Mouse (Mus musculus) CH12.LX (cell line): ENCODE results near the gene Cd180. TPM values are rescaled to one million over a fixed set of nuclear protein-coding genes. Genes with fewer than 3 reads are reported as not detected.
A peak's percentile ranks its signal among the peaks of the same experiment; 100 is the strongest.

ENCODE experiments used
- DNase-seq: peaks from one replicate; pipeline ENCODE4 v3.0.0-alpha.2; 2013; ENCODE audit errors: extremely low read depth
- H3K27ac ChIP-seq: 2 replicates; pipeline ENCODE4 v1.5.1; 2012; ENCODE audit warnings: low read depth, mild to moderate bottlenecking, control low read depth, moderate library complexity; ENCODE audit not compliant: insufficient read depth
- H3K27me3 ChIP-seq: replicated peaks from 2 replicates; pipeline ENCODE3; 2012; ENCODE audit warnings: inconsistent platforms
- H3K36me3 ChIP-seq, 2 experiments: replicated peaks in 1 of 2; 2 replicates each; pipeline versions ENCODE3 to v1.6.1; 2012; ENCODE audit warnings: inconsistent platforms in 1 of 2, low read length in 1 of 2, mild to moderate bottlenecking in 1 of 2, mixed read lengths in 1 of 2, moderate library complexity in 1 of 2; ENCODE audit not compliant: control insufficient read depth in 1 of 2, insufficient read depth in 1 of 2
- H3K4me1 ChIP-seq, 2 experiments: 2 replicates each; pipeline ENCODE4 v1.6.1; 2012; ENCODE audit warnings: inconsistent platforms in 1 of 2, moderate library complexity in 1 of 2; ENCODE audit not compliant: insufficient read depth in 2 of 2, control insufficient read depth in 1 of 2
- H3K4me2 ChIP-seq: 2 replicates; pipeline ENCODE4 v1.6.1; 2012; ENCODE audit warnings: low read depth, mild to moderate bottlenecking, control low read depth; ENCODE audit not compliant: poor library complexity, insufficient read depth, severe bottlenecking
- H3K4me3 ChIP-seq, 3 experiments: fragments of 150-350 bp in 1 of 3; sonication (generic) in 1 of 3; replicated peaks in 1 of 3; 2 replicates each; pipeline versions ENCODE3 to v1.5.1; 2011 to 2012; ENCODE audit warnings: low read depth in 2 of 3, low read length in 2 of 3, mild to moderate bottlenecking in 2 of 3, moderate library complexity in 2 of 3, control low read depth in 1 of 3, improper control_type of control experiment in 1 of 3, inconsistent platforms in 1 of 3, mixed read lengths in 1 of 3; ENCODE audit not compliant: poor library complexity in 1 of 3
- H3K79me2 ChIP-seq: replicated peaks from 2 replicates; pipeline ENCODE4 v1.6.1; 2012; ENCODE audit warnings: mild to moderate bottlenecking, moderate library complexity; ENCODE audit not compliant: control insufficient read depth, poor library complexity, insufficient read depth, severe bottlenecking; ENCODE audit errors: extremely low read depth
- H3K9ac ChIP-seq: 2 replicates; pipeline ENCODE4 v1.6.1; 2012; ENCODE audit warnings: low read depth, mild to moderate bottlenecking, control low read depth, moderate library complexity; ENCODE audit not compliant: insufficient read depth
- H3K9me3 ChIP-seq: replicated peaks from 2 replicates; pipeline ENCODE3; 2012; ENCODE audit warnings: low read length, inconsistent platforms, mixed read lengths
- BHLHE40 ChIP-seq: IDR thresholded peaks from 2 replicates; pipeline ENCODE4 v1.6.1; 2011; ENCODE audit warnings: mild to moderate bottlenecking, low read depth, low read length, improper control_type of control experiment
- CHD1 ChIP-seq: IDR thresholded peaks from 2 replicates; pipeline ENCODE4 v1.6.1; 2012; ENCODE audit warnings: low read depth, low read length, improper control_type of control experiment, inconsistent platforms
- CTCF ChIP-seq, 2 experiments: IDR thresholded peaks in 1 of 2; conservative IDR thresholded peaks in 1 of 2; 2 replicates each; pipeline ENCODE4 v1.5.1; 2011 to 2012; ENCODE audit warnings: low read depth in 2 of 2, low read length in 2 of 2, improper control_type of control experiment in 1 of 2, inconsistent platforms in 1 of 2, mild to moderate bottlenecking in 1 of 2, moderate library complexity in 1 of 2
- E2F4 ChIP-seq: IDR thresholded peaks from 2 replicates; pipeline ENCODE4 v1.6.1; 2011; ENCODE audit warnings: low read depth, low read length, improper control_type of control experiment; ENCODE audit not compliant: insufficient replicate concordance
- HCFC1 ChIP-seq: IDR thresholded peaks from 2 replicates; pipeline ENCODE4 v1.6.1; 2012; ENCODE audit warnings: low read depth, mild to moderate bottlenecking, inconsistent platforms, low read length, improper control_type of control experiment
- IRF4 ChIP-seq: IDR thresholded peaks from 2 replicates; pipeline ENCODE4 v1.6.1; 2014; ENCODE audit warnings: low read depth, mild to moderate bottlenecking, inconsistent platforms, low read length, improper control_type of control experiment
- JUN ChIP-seq: IDR thresholded peaks from 2 replicates; pipeline ENCODE4 v1.6.1; 2011; ENCODE audit warnings: low read depth, mild to moderate bottlenecking, low read length, improper control_type of control experiment, moderate library complexity; ENCODE audit not compliant: insufficient read depth
- KAT2A ChIP-seq: IDR thresholded peaks from 2 replicates; pipeline ENCODE4 v1.6.1; 2012; ENCODE audit warnings: low read length, improper control_type of control experiment, inconsistent platforms; ENCODE audit not compliant: insufficient replicate concordance
- MAX ChIP-seq: IDR thresholded peaks from 2 replicates; pipeline ENCODE4 v1.6.1; 2011; ENCODE audit warnings: low read length, improper control_type of control experiment
- MEF2A ChIP-seq: IDR thresholded peaks from 2 replicates; pipeline ENCODE4 v1.6.1; 2014; ENCODE audit warnings: low read depth, mild to moderate bottlenecking, inconsistent platforms, low read length, improper control_type of control experiment, borderline replicate concordance
- MYC ChIP-seq: IDR thresholded peaks from 2 replicates; pipeline ENCODE4 v1.6.1; 2011; ENCODE audit warnings: low read depth, mild to moderate bottlenecking, improper control_type of control experiment, low read length
- PAX5 ChIP-seq: IDR thresholded peaks from 2 replicates; pipeline ENCODE4 v1.6.1; 2012; ENCODE audit warnings: low read length, inconsistent platforms, mixed read lengths
- RAD21 ChIP-seq: IDR thresholded peaks from 2 replicates; pipeline ENCODE4 v1.6.1; 2011; ENCODE audit warnings: low read depth, mild to moderate bottlenecking, low read length, improper control_type of control experiment, moderate library complexity
- SIN3A ChIP-seq: IDR thresholded peaks from 2 replicates; pipeline ENCODE4 v1.6.1; 2012; ENCODE audit warnings: low read length, improper control_type of control experiment, inconsistent platforms
- TBP ChIP-seq: conservative IDR thresholded peaks from 2 replicates; pipeline ENCODE4 v1.6.1; 2011; ENCODE audit warnings: low read depth, low read length, improper control_type of control experiment
- TCF12 ChIP-seq: IDR thresholded peaks from 2 replicates; pipeline ENCODE4 v1.6.1; 2014; ENCODE audit warnings: low read depth, mild to moderate bottlenecking, inconsistent platforms, low read length, improper control_type of control experiment
- UBTF ChIP-seq: IDR thresholded peaks from 2 replicates; pipeline ENCODE4 v1.6.1; 2012; ENCODE audit warnings: low read depth, mild to moderate bottlenecking, inconsistent platforms, low read length, improper control_type of control experiment, moderate library complexity
- dilution Hi-C: fragments of 300-500 bp; cut with MboI; formaldehyde crosslinking; loops from 2 replicates; pipeline ENCODE4 v1.14.3; 2020; ENCODE audit warnings: low sequenced_read_pairs; ENCODE audit not compliant: extremely low pct_unique_long_range_greater_than_20kb, extremely low pct_ligation_motif_present
- in situ Hi-C: fragments of 300-500 bp; cut with MboI; formaldehyde crosslinking; loops from 3 replicates; pipeline ENCODE4 v1.14.3; 2019; ENCODE audit warnings: low sequenced_read_pairs, low pct_ligation_motif_present, low pct_unique_long_range_greater_than_20kb, mixed read lengths
- polyA plus RNA-seq: library from polyadenylated mRNA; unstranded; fragments of >175 nt; gene quantifications from 2 replicates; pipeline ENCODE4 v1.2.1, GENCODE M21; 2012; ENCODE audit warnings: low read depth; ENCODE audit not compliant: insufficient read length
- total RNA-seq, 2 experiments: library from RNA; depleted of rRNA; stranded (reverse); fragments of 300-350 nt in 1 of 2; fragments of >200 nt in 1 of 2; gene quantifications; 2 replicates each; pipeline ENCODE4 v1.2.3; 2012 to 2014

Cd180 gene
- total and polyA plus RNA-seq, 3 experiments = 34.2 to 232 (median 40.4) TPM

DNA sequence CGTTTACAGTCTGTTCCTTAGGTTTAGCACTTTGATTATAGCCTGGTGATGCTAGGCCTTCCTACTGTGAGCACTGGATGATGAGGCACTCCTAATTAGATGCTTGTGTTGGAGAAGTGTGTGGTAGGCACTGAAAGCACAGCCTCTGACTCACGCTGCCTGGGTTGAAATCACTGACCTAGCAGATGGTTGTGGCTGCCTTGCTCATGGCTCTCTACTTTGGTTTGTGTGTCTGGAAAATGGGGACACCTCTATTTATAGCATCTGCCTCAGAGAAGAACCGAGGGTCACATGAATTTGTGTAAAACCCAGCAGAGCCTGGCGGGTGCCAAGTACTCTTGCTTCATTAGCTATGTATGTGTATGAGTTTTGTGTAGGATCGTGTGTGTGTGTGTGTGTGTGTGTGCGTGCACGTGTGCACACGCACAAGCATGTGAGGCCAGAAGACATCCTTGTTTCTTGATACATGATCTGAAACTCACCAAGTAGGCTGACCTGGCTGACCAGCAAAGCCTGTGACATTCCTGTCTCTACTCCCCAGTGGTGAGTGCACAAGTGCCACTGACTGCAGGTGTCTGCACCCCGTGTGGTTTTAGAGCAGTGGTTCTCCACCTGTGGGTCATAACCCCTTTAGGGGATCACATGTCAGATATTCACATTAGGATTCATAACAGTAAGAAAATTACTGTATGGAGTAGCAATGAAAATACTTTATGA is 52.4 kb downstream of the Cd180 start:
- Histone ChIP-seq H3K27ac (no peak overlapping the region), H3K4me2 (no peak overlapping the region), H3K4me3 (no peak overlapping the region), H3K4me1 (peaks cover 2 to 38% of the 10 kb centered on the region in 2 experiments), H3K79me2 (no peaks in the 10 kb centered on the region), H3K36me3 (peaks cover 52 to 77% of the 10 kb centered on the region in 2 experiments), H3K9me3 (no peaks in the 10 kb centered on the region), H3K9ac (no peak overlapping the region), H3K27me3 (no peaks in the 10 kb centered on the region)
- TF ChIP-seq HCFC1 (no peak), KAT2A (no peak), BHLHE40 (0 out of 2 replicates have a peak, but pooled peaks have one; percentile 10), MEF2A (no peak)
- dilution Hi-C loops = no loop called here
- no peak for DNase-seq
- in situ Hi-C loops = no loop called here

GRCm38 (mm10) chr13:102746803-102747561 is 53.6 kb downstream of the Cd180 start:
- Histone ChIP-seq H3K9ac (no peak overlapping the region), H3K36me3 (peaks cover 51 to 76% of the 10 kb centered on the region in 2 experiments), H3K4me2 (no peak overlapping the region), H3K27ac (no peak overlapping the region), H3K4me1 (peaks cover 2 to 39% of the 10 kb centered on the region in 2 experiments), H3K79me2 (no peaks in the 10 kb centered on the region), H3K9me3 (no peaks in the 10 kb centered on the region), H3K4me3 (no peak overlapping the region), H3K27me3 (no peaks in the 10 kb centered on the region)
- no peak for DNase-seq
- in situ Hi-C loops (no loop called here), dilution Hi-C loops (no loop called here)
- TF ChIP-seq TCF12 (no peak), UBTF (no peak), CHD1 (no peak), IRF4 (no peak), CTCF (conservative IDR thresholded peaks at IDR 0.05 in 1 of 2, IDR thresholded peaks at IDR 0.05 in 1 of 2; ENCODE audit: low read depth in 2 of 2, low read length in 2 of 2) (no peak), BHLHE40 (no peak), SIN3A (no peak), JUN (no peak), E2F4 (no peak), MYC (no peak), MAX (no peak), PAX5 (no peak), TBP (no peak), RAD21 (no peak)
